Mouse (Mus musculus): Measurements from ENCODE around the gene Ppat.

DNA sequence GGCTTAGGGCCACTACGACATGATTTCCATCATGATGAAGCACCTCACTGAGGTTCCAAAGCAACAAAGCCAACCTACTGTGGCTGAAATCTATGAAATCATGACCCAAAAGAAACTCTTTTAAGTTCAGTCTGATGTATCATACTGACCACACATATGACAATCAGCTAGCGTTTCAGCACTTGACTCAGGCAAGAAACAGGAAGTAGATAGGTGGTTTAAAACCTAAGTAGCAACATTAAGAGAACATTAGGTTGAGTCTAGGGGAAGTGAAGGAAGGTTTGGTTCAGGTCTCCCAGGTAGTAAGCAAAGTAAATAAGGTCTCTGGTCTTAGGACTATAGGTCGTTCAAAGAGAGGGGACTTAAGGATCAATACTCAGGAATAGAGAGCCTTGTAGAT lies 22.1 kb upstream of the Ppat start:
- no peak for TF ChIP-seq GATA1 (IDR thresholded peaks at IDR 0.05; ENCODE audit: low read length)
- TF ChIP-seq TAL1 (IDR thresholded peaks at IDR 0.05; ENCODE audit: low read length): no peak
